Mouse (Mus musculus): ENCODE measurements around the gene Slc39a1.

DNA sequence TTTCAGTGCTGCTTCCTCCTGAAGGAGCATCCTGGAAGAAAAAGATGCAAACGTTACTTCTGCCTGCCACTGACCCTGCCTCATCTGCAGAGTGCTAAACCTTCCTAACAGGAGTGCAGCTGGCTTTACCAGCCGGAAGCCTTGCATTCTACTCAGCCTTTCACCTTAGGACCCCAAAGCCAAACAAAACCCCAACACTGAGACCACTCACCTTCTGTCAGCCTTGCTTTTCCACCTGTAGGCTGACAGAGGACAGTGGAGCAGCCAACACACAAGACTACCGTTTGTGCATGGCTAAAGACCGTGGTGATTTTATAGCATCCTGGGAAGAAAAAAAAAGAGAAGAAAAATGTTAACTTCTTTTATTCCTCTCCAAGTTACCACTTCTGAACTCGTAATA lies 35.2 kb upstream of the Slc39a1 start:
- no peak for TF ChIP-seq CTCF (IDR thresholded peaks at IDR 0.05; ENCODE audit: control insufficient read depth, insufficient read depth, insufficient read length)
- TF ChIP-seq USF1 (IDR thresholded peaks at IDR 0.05; ENCODE audit: low read depth) = no peak
- TF ChIP-seq CEBPB (IDR thresholded peaks at IDR 0.05; ENCODE audit: low read depth) = no peak
- no peak for TF ChIP-seq MYOD1 (IDR thresholded peaks at IDR 0.05; ENCODE audit: control insufficient read depth, insufficient read length, low read depth)
- TF ChIP-seq MYOG (IDR thresholded peaks at IDR 0.05; ENCODE audit: control insufficient read depth, extremely low read depth, insufficient read length) = no peak
- TF ChIP-seq MAX (IDR thresholded peaks at IDR 0.05) = no peak
